Mouse (Mus musculus) small intestine, adult 10 weeks (tissue): ENCODE measurements around the gene 2210010C04Rik. TPM values are rescaled to one million over a fixed set of nuclear protein-coding genes. Genes with fewer than 3 reads are reported as not detected.

Source experiments
- polyA plus RNA-seq: library from polyadenylated mRNA; stranded (reverse); fragments of 350-450 nt; fragmentation: Illumina TruSeq; extraction: RNeasy Lipid Tissue Mini Kit (QIAGEN cat#74804); gene quantifications from one replicate; pipeline ENCODE4 v1.2.3, GENCODE M21; 2014; ENCODE audit warnings: low replicate concordance

The 2210010C04Rik gene
- 629 TPM for polyA plus RNA-seq

GRCm38 (mm10) chr6:41035409-41035808, at the start of gene 2210010C04Rik:
TSS of gene 2210010C04Rik (minus strand) at chr6:41035509.

GRCm38 (mm10) chr6:40999379-40999778, 35.9 kb downstream of the 2210010C04Rik start, which contains the start of gene Gm2663:
TSS of gene Gm2663 (minus strand) at chr6:40999479.

Other genes starting within 250 kb of the 2210010C04Rik start
- not detected for gene Moxd2, start 148.0 kb downstream of the 2210010C04Rik start, polyA plus RNA-seq
- not detected for gene Prss58, start 135.1 kb downstream of the 2210010C04Rik start, polyA plus RNA-seq
- not detected for gene 1700074P13Rik, start 95.0 kb downstream of the 2210010C04Rik start, polyA plus RNA-seq
- not detected for gene Gm4744, start 83.6 kb downstream of the 2210010C04Rik start, polyA plus RNA-seq
- not detected for gene 1810009J06Rik, start 70.8 kb downstream of the 2210010C04Rik start, polyA plus RNA-seq
- not detected for gene Gm2663, start 36.0 kb downstream of the 2210010C04Rik start, polyA plus RNA-seq